Mouse (Mus musculus) cerebellum, adult 11 months (tissue): ENCODE data around the gene Atp6v0d1.
"Not testable (repeated sequence)": the region's sequence is repeated elsewhere in the genome, so short reads cannot be mapped to it uniquely, and the experiment has no call there.

ENCODE experiments used
- DNase-seq: peaks from one replicate; pipeline ENCODE4 v3.0.0; 2022

Atp6v0d1 gene

GRCm38 (mm10) chr8:105573427-105573826 lies 7.6 kb upstream of the Atp6v0d1 start:
- no peak for DNase-seq

DNA sequence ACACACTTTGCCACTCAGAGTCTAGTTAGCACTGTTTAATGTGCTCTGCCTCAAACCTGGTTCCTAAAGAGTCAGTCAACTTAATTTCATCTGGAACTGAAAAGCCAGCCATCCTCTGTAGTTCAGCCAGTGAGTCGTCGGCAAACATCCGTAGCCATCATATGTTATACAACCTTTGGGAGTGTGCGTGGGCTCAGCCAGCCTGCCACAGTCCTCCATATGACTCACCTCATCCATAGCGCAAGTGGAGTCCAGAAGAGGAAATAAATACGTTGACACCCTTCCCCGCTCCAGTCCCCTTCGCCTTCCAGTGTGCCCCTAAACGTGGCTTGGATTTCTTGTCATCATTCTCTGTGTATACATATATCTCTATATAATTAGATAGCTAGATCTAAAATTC lies 6.0 kb upstream of the Atp6v0d1 start:
- no peak for DNase-seq

- DNase-seq: peak; percentile 34
Observed at GRCm38 (mm10) chr8:105566703-105567595, 1.1 kb upstream of the Atp6v0d1 start.

DNA sequence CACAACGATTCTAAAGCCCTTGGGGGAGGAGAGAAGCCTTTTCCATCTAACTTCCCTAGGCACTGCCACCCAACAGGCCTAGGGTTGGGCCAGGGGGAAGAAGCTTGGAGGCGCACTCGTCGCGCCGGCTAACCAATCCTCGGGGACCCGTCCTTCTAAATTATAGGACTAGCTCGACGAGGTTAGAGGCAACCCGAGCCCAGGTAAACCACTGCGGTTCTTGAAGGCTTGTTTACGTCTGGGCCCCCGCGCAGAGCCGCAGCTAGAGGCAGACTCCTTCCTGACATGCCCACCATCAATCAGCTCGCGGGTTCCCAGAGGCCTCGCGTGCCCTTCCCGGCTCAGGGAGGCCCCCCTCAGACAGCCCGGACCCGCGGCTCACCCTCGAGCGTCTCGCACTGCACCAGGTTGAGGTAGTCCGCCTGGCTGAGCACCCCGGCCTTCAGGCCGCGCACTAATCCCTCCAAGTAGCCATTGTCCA lies 406 bp downstream of the Atp6v0d1 start:
- no peak for DNase-seq

DNA sequence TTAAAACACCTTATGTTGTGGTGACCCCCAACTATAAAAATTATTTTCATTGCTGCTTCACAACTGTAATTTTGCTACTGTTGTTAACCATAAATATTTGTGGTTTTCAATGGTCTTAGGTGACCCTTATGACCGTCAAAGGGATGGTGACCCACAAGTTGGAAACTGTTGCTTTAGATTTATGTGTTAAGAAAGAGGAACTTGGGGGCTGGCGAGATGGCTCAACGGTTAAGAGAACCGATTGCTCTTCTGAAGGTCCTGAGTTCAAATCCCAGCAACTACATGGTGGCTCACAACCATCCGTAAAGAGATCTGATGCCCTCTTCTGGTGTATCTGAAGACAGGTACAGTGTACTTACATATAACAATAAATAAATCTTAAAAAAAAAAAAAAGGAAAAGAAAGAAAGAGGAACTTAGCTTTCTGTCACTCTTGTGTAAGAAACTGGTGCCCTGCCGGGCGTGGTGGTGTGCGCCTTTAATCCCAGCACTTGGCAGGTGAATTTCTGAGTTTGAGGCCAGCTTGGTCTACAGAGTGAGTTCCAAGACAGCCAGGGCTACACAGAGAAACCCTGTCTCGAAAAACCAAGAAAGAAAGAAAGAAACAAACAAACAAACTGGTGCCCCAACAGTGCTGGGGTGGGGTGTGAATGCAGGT lies 1.1 kb downstream of the Atp6v0d1 start:
- not testable (repeated sequence) for DNase-seq

DNA sequence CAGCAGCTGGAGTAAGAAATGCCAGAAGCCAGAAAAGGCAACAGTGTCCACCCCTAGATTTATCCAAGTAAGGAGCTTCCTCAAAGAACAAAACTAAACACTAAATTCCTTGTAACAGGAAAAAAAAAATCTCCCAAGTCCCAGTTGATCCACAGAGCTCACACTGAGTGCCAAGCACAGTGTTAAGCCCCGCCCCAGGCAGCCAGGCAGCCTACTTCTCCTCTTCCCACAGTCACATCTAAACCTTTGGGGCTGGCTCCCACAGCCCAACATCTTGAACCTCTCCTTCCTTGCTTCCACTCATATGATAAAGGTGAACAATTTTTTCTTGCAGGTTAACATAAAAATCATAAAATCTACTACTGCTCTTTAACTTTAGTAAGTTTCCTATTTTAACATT lies 2.0 kb downstream of the Atp6v0d1 start:
- no peak for DNase-seq

GRCm38 (mm10) chr8:105562863-105563262 lies 3.0 kb downstream of the Atp6v0d1 start:
- no peak for DNase-seq

- DNase-seq: no peak
Observed at GRCm38 (mm10) chr8:105555230-105555629, 10.6 kb downstream of the Atp6v0d1 start.

DNA sequence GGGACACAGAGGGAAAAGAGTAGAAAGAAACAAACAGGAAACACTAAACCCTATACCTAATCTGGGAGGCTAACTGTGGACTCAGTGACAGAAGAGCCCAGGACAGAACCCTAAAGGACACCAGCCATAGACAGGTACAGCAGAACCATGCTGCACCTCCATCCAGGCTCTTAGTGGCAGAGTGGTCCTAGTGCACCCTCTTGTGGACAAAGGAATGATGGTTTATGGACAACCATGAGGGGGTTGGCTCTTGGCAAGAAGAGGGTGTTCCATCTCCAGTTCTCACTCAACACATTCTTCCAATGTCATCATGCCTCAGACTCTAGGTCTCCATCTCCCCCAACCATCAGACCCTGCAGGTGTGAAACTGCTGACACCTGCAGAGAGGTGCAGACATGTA lies 11.8 kb downstream of the Atp6v0d1 start:
- DNase-seq: peak; percentile 70

GRCm38 (mm10) chr8:105552824-105553223 lies 13.0 kb downstream of the Atp6v0d1 start:
- no peak for DNase-seq

DNA sequence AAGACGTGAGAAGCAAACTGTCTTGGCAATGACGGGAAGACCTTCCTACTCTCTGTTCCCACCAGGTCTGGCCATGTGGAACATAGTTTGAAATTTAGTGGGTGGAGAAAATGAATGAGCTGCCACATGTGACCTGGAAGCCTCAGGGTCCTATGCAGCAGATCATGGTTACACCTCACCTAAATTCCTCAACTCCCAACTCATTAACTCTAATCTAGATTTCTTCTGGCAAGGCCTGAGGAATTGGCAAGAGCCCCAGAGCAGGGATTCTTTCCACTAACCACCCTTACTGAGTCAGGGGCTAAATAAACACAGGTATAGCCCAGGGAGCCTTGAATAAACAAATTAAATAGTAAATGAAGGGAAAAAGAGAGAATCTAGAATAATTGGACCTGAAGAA lies 13.8 kb downstream of the Atp6v0d1 start:
- DNase-seq: no peak

GRCm38 (mm10) chr8:105550083-105550482 lies 15.8 kb downstream of the Atp6v0d1 start:
- no peak for DNase-seq

GRCm38 (mm10) chr8:105549506-105549905 lies 16.3 kb downstream of the Atp6v0d1 start:
- DNase-seq: no peak

GRCm38 (mm10) chr8:105546384-105547350 lies 19.2 kb downstream of the Atp6v0d1 start:
- DNase-seq: no peak

- no peak for DNase-seq
Observed at GRCm38 (mm10) chr8:105545249-105545648, 20.6 kb downstream of the Atp6v0d1 start.

- no peak for DNase-seq
Observed at GRCm38 (mm10) chr8:105544544-105545205, 21.2 kb downstream of the Atp6v0d1 start.

DNA sequence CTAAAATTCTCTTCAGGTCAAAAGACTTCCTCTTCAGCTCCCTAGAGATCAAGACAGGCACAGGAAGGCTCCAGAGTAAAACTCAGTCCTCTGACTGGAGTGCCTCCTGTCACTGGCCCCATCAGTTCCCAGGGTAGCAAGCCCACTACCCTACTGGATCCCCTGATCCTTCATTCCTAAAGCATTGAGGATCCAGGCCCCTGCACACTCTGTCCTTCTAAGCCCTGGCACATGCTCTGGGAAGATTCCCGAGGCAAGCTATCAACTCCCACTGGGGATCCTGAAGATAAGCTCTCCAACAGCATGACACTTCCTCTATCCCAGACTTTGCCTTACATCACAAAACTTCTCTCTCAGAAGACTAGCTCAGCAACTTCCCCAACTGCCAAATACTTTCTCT lies 22.1 kb downstream of the Atp6v0d1 start:
- DNase-seq: no peak

DNA sequence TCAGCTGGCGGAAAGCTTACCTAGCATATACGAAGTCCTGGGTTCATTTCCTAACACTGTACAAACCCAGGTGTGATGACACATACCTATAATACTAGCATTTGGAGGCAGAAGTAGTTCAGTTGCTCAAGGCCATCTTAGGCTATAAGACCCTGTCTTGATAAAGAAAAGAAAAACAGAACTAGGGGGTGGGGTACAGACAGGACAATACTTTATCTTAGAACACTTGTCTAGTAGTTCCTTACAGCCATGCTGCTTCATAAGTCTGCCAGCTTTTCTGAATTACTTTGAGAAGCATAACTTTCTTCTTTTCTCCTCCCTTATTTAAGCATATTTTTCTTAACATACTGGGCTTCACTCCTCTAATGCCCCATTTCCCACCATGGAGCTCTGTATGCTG lies 23.0 kb downstream of the Atp6v0d1 start:
- no peak for DNase-seq

GRCm38 (mm10) chr8:105542032-105542656 lies 23.7 kb downstream of the Atp6v0d1 start:
- no peak for DNase-seq

- no peak for DNase-seq
Observed at GRCm38 (mm10) chr8:105538940-105539339, 26.9 kb downstream of the Atp6v0d1 start.

DNA sequence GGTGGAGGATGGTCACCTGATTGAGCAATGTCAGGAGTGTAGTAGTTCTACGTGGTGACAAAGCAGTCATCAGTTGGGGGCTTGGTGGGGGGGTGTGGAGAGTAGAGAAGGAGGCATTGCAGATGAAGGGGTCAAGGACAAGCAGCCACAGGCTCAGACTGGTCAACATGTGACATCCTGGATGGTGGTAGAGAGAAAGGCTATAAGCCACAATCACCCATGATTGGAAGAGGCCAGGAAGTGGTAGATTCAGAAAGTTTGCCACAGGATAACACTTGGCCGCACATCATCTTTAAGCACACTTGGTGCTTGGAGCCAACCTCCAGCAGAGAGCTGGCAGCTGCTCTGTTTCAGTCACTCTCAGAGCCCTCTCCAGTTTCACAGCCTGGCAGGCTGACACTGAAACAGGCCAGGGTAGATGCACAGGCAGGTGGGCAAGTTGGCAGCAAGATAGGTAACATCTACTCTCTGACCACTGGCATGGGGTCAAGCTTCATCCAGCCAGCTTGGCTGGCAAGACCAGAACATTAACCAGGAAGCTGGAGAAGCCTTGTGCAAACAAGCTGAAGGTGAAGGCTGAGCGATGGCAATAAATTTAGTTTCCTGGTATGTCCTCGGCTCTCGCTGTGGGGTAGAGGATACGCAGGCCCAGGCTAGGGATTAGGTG lies 28.7 kb downstream of the Atp6v0d1 start:
- DNase-seq: peak; percentile 71
